Mouse (Mus musculus) midbrain, embryonic 16.5 days (tissue): ENCODE results near the gene Lancl1. TPM values are rescaled to one million over a fixed set of nuclear protein-coding genes. Genes with fewer than 3 reads are reported as not detected.

Experiments
- ATAC-seq: fragments of 200-750 bp; cut with Nextera tagmentation; 2 replicates; pipeline ENCODE4 v1.8.0; 2017; ENCODE audit warnings: moderate TSS enrichment
- H3K27ac ChIP-seq: fragments of 300-500 bp; sonication (generic); 2 replicates; pipeline ENCODE4 v1.5.1; 2014; ENCODE audit warnings: mild to moderate bottlenecking, low read length, mixed read lengths
- H3K27me3 ChIP-seq: fragments of 300-500 bp; sonication (generic); 2 replicates; pipeline ENCODE4 v1.6.1; 2014; ENCODE audit warnings: low read depth, low read length, mixed read lengths; ENCODE audit not compliant: control insufficient read depth, insufficient read depth
- H3K36me3 ChIP-seq: fragments of 300-500 bp; sonication (generic); 2 replicates; pipeline ENCODE4 v1.6.1; 2014; ENCODE audit warnings: mild to moderate bottlenecking, low read length, moderate library complexity, mixed read lengths; ENCODE audit not compliant: control insufficient read depth, insufficient read depth
- H3K4me1 ChIP-seq: fragments of 300-500 bp; sonication (generic); 2 replicates; pipeline ENCODE4 v1.6.1; 2014; ENCODE audit warnings: mild to moderate bottlenecking, low read length, mixed read lengths; ENCODE audit not compliant: control insufficient read depth, insufficient read depth
- H3K4me2 ChIP-seq: fragments of 300-500 bp; sonication (generic); 2 replicates; pipeline ENCODE4 v1.6.1; 2014; ENCODE audit warnings: mild to moderate bottlenecking, low read length, mixed read lengths
- H3K4me3 ChIP-seq: fragments of 300-500 bp; sonication (generic); 2 replicates; pipeline ENCODE4 v1.5.1; 2014; ENCODE audit warnings: low read depth, mild to moderate bottlenecking, low read length, moderate library complexity, mixed read lengths
- H3K9ac ChIP-seq: fragments of 300-500 bp; sonication (generic); 2 replicates; pipeline ENCODE4 v1.6.1; 2014; ENCODE audit warnings: low read depth, low read length, mixed read lengths
- H3K9me3 ChIP-seq: fragments of 300-500 bp; sonication (generic); replicated peaks from 2 replicates; pipeline ENCODE4 v1.6.1; 2014; ENCODE audit warnings: mild to moderate bottlenecking, low read length, mixed read lengths; ENCODE audit not compliant: control insufficient read depth, poor library complexity, severe bottlenecking
- WGBS: fragments of 180-500 bp; shearing (Covaris S2); extraction: QIAGEN DNeasy Blood & Tissue Kit; methylation state at CpG from one replicate; pipeline ENCODE4 v1.1.7; 2014; 5-methylcytosine and 5-hydroxymethylcytosine counted together
- polyA plus RNA-seq: library from polyadenylated mRNA; unstranded; fragments of >200 nt; fragmentation: Nextera tagmentation; extraction: Ambion mirVana; gene quantifications from 2 replicates; pipeline ENCODE4 v1.2.1, GENCODE M21; 2015

The Lancl1 gene
- polyA plus RNA-seq, 1 experiment from 2014 or later, result 172 TPM

- 48% methylated on average over 2 of the region's 2 CpGs for WGBS
- no peaks in the 10 kb centered on the region for H3K27me3 ChIP-seq
- H3K27ac ChIP-seq, result no peak overlapping the region
- no peak for ATAC-seq
- no peaks in the 10 kb centered on the region for H3K4me1 ChIP-seq
- H3K4me3 ChIP-seq, result no peak overlapping the region
- no peak overlapping the region for H3K4me2 ChIP-seq
- no peaks in the 10 kb centered on the region for H3K9me3 ChIP-seq
- H3K9ac ChIP-seq, result no peak overlapping the region
- H3K36me3 ChIP-seq, result peaks cover 21% of the 10 kb centered on the region
Observed at GRCm38 (mm10) chr1:67026142-67026541, 12.5 kb downstream of the Lancl1 start.

DNA sequence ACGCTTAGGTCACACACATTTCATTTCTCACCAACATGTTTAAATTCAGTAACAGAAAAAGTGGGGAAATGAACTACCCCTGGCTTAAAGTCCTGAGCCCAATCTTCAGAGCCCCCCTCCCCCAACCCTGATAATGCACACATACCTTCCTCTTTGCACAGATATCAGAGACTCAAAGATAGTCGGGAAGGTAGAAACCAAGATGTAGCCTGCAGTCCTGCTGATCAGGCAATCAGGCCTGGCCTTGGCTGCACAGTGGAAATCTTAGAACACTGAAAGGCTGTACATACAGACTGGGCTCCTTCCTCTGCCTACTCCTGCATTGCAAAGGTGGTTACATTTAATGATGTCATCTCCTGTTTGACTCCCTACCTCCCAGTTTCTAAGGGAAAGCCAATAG, 15.9 kb downstream of the Lancl1 start:
- no peak overlapping the region for H3K4me3 ChIP-seq
- no peak overlapping the region for H3K9ac ChIP-seq
- H3K9me3 ChIP-seq, result no peaks in the 10 kb centered on the region
- H3K36me3 ChIP-seq, result peaks cover 27% of the 10 kb centered on the region
- no peaks in the 10 kb centered on the region for H3K27me3 ChIP-seq
- H3K4me1 ChIP-seq, result no peaks in the 10 kb centered on the region
- H3K4me2 ChIP-seq, result no peak overlapping the region
- ATAC-seq, result no peak
- no peak overlapping the region for H3K27ac ChIP-seq
- WGBS, result 92% methylated on average over 2 of the region's 2 CpGs

DNA sequence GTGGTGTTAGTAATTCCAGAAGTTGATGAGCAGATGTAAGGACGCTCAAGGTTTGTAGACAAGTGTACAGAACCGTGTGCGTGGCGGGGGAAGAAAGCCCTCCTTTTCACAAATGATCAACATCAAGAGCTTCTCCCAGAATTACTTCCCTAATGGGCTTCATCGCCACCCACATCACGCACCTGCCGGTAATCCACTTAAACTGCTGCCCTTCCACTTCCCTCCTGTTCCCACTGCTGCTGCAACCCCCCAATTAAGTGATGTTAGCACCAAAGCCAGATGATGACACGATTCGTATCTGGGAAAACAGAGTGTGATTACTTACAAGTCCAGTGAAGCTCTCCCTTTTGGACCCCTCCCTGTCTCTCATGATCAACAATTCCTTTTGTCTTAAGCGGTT, 16.6 kb downstream of the Lancl1 start:
- no peak overlapping the region for H3K4me3 ChIP-seq
- no peak overlapping the region for H3K4me2 ChIP-seq
- no peak overlapping the region for H3K27ac ChIP-seq
- 79% methylated on average over 10 of the region's 10 CpGs for WGBS
- no peak for ATAC-seq
- peaks cover 25% of the 10 kb centered on the region for H3K36me3 ChIP-seq
- H3K9me3 ChIP-seq, result no peaks in the 10 kb centered on the region
- H3K9ac ChIP-seq, result no peak overlapping the region
- H3K4me1 ChIP-seq, result no peaks in the 10 kb centered on the region
- no peaks in the 10 kb centered on the region for H3K27me3 ChIP-seq

GRCm38 (mm10) chr1:67020637-67021161, 18.0 kb downstream of the Lancl1 start:
- no peak for ATAC-seq
- H3K4me1 ChIP-seq, result no peaks in the 10 kb centered on the region
- H3K4me2 ChIP-seq, result no peak overlapping the region
- H3K9me3 ChIP-seq, result no peaks in the 10 kb centered on the region
- H3K4me3 ChIP-seq, result no peak overlapping the region
- H3K27ac ChIP-seq, result no peak overlapping the region
- H3K27me3 ChIP-seq, result no peaks in the 10 kb centered on the region
- H3K9ac ChIP-seq, result no peak overlapping the region
- 86% methylated on average over 13 of the region's 13 CpGs for WGBS
- H3K36me3 ChIP-seq, result peaks cover 23% of the 10 kb centered on the region

GRCm38 (mm10) chr1:67017101-67017870, 21.4 kb downstream of the Lancl1 start:
- Histone ChIP-seq H3K36me3 (peaks cover 20% of the 10 kb centered on the region), H3K4me1 (no peaks in the 10 kb centered on the region), H3K27ac (no peak overlapping the region), H3K27me3 (no peaks in the 10 kb centered on the region), H3K9ac (no peak overlapping the region), H3K4me3 (no peak overlapping the region), H3K9me3 (no peaks in the 10 kb centered on the region), H3K4me2 (no peak overlapping the region)
- no peak for ATAC-seq
- 93% methylated on average over 13 of the region's 13 CpGs for WGBS

DNA sequence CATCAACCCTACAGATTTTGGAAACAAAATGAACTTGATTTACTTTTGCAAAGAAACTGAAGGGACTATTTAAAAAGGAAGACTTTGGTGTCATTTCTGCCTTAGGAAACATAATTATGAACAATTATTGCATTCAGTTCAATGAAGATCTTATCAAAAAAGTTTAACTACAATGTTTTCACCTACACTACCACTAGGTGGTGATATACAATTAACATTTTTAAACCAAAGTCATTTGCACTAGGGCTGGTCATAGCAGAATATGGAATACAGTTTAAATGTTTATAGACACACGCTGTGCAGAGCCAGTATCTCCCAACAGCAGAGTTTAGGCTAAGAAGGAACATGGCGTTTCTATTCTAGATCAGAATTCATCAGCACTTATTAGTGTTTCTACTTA, 24.5 kb downstream of the Lancl1 start:
- Histone ChIP-seq H3K27me3 (no peaks in the 10 kb centered on the region), H3K4me2 (no peak overlapping the region), H3K4me3 (no peak overlapping the region), H3K4me1 (no peaks in the 10 kb centered on the region), H3K27ac (no peak overlapping the region), H3K9me3 (no peaks in the 10 kb centered on the region), H3K9ac (no peak overlapping the region), H3K36me3 (peaks cover 11% of the 10 kb centered on the region)
- no peak for ATAC-seq
- 69% methylated on average over 2 of the region's 2 CpGs for WGBS

DNA sequence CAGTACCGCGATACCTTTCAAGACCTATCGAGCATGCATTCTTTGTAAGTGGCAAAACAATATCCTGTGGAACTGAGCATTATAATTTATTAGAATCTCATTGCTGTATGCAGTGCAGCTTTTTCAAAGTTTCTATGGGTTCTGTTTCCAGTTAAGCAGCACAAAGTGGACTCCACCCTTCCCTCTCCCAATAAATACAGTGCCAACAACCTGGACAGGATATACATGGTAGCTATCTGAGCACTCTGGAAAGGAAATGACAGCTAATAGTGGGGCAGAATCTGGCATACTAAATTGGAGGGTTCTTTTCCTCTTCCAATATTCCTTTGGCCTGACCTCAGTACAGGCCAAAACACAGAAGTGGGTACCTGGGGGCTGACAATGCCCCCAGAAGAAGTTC, 28.2 kb downstream of the Lancl1 start:
- Histone ChIP-seq H3K9me3 (no peaks in the 10 kb centered on the region), H3K4me3 (no peak overlapping the region), H3K36me3 (peaks cover 14% of the 10 kb centered on the region), H3K9ac (no peak overlapping the region), H3K27me3 (no peaks in the 10 kb centered on the region), H3K4me2 (no peak overlapping the region), H3K27ac (no peak overlapping the region), H3K4me1 (no peaks in the 10 kb centered on the region)
- WGBS, result 99% methylated on average over 3 of the region's 3 CpGs
- ATAC-seq, result no peak

DNA sequence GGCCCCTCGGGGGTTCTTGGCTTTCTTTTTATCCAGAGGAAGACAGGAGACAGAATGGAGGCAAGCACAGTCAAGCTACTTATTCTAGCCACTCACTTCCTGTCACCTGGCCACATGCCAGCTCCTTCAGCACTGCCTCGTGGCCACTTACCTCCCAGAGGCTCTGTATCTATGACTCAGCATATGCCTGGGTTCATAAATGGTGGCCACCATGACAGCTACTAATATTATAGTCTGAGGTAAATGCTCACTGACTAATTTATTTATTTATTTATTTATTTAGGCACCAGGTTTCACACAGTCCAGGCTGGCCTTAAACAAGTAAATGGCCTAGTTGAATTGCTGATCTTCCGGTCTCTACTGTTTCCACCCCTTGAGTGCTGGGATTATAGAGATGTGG, 35.0 kb downstream of the Lancl1 start:
- H3K9me3 ChIP-seq, result no peaks in the 10 kb centered on the region
- WGBS, result 62% methylated on average over 3 of the region's 3 CpGs
- no peak for ATAC-seq
- no peaks in the 10 kb centered on the region for H3K4me1 ChIP-seq
- no peak overlapping the region for H3K9ac ChIP-seq
- H3K4me3 ChIP-seq, result no peak overlapping the region
- H3K36me3 ChIP-seq, result peaks cover 46% of the 10 kb centered on the region
- H3K27me3 ChIP-seq, result no peaks in the 10 kb centered on the region
- no peak overlapping the region for H3K27ac ChIP-seq
- H3K4me2 ChIP-seq, result no peak overlapping the region

DNA sequence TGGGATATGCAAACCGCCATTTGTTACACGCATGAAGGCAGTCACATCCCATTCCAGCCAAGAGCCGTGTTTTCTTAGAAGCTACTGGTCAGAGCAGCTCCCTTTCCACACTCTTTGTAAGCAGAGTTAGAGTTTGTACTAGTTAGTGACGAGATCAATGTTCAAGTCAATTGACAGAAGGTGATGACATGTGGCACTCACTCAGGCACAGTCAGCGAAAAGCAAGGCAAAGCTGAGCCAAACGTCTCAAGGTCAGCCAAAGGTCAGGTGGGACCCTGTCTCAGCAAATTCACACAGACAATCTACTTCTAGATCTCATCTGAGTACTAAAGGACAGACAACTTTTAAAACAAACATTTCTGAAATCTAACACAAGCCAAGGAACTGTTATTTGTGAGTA, 36.4 kb downstream of the Lancl1 start:
- H3K27ac ChIP-seq, result no peak overlapping the region
- ATAC-seq, result no peak
- H3K9me3 ChIP-seq, result no peaks in the 10 kb centered on the region
- H3K4me2 ChIP-seq, result no peak overlapping the region
- WGBS, result 86% methylated on average over 6 of the region's 6 CpGs
- no peak overlapping the region for H3K9ac ChIP-seq
- no peaks in the 10 kb centered on the region for H3K27me3 ChIP-seq
- H3K4me3 ChIP-seq, result no peak overlapping the region
- H3K4me1 ChIP-seq, result no peaks in the 10 kb centered on the region
- peaks cover 43% of the 10 kb centered on the region for H3K36me3 ChIP-seq
